Mouse (Mus musculus): ENCODE measurements at regions not wholly inside any gene's neighbourhood (a gene's known extent, or its start where the extent isn't known, plus 50 kb on each side); places are given as distances from the start of the nearest gene placed in this dataset.

- TF ChIP-seq CTCF (conservative IDR thresholded peaks at IDR 0.05; ENCODE audit: low read length) (no peak), POU5F1 (IDR thresholded peaks at IDR 0.05; ENCODE audit: borderline replicate concordance, low read length) (no peak), NANOG (IDR thresholded peaks at IDR 0.05; ENCODE audit: borderline replicate concordance, low read length) (no peak)
These were observed 340.3 kb upstream of the Gm28363 start for GRCm38 (mm10) chr1:117356418-117357194.
